Mouse (Mus musculus) heart, embryonic 12.5 days (tissue): ENCODE data around the gene Vps33a. TPM values are rescaled to one million over a fixed set of nuclear protein-coding genes. Genes with fewer than 3 reads are reported as not detected.
"Not testable (repeated sequence)": the region's sequence is repeated elsewhere in the genome, so short reads cannot be mapped to it uniquely, and the experiment has no call there.

Source experiments
- ATAC-seq: fragments of 200-750 bp; cut with Nextera tagmentation; 2 replicates; pipeline ENCODE4 v1.8.0; 2017; ENCODE audit warnings: moderate TSS enrichment, moderate library complexity; ENCODE audit not compliant: insufficient number of reproducible peaks, low FRiP score
- H3K27ac ChIP-seq: fragments of 300-500 bp; sonication (generic); 2 replicates; pipeline ENCODE4 v1.5.1; 2016; ENCODE audit warnings: mild to moderate bottlenecking, moderate library complexity; ENCODE audit not compliant: poor library complexity, severe bottlenecking
- H3K27me3 ChIP-seq: fragments of 300-500 bp; sonication (generic); replicated peaks from 2 replicates; pipeline ENCODE4 v1.6.1; 2016; ENCODE audit warnings: mild to moderate bottlenecking, moderate library complexity
- H3K36me3 ChIP-seq: fragments of 300-500 bp; sonication (generic); 2 replicates; pipeline ENCODE4 v1.6.1; 2016; ENCODE audit warnings: mild to moderate bottlenecking, moderate library complexity
- H3K4me1 ChIP-seq: fragments of 300-500 bp; sonication (generic); replicated peaks from 2 replicates; pipeline ENCODE4 v1.6.1; 2016; ENCODE audit warnings: mild to moderate bottlenecking
- H3K4me2 ChIP-seq: fragments of 300-500 bp; sonication (generic); 2 replicates; pipeline ENCODE4 v1.6.1; 2016; ENCODE audit warnings: mild to moderate bottlenecking, moderate library complexity
- H3K4me3 ChIP-seq: fragments of 300-500 bp; sonication (generic); 2 replicates; pipeline ENCODE4 v1.5.1; 2016; ENCODE audit warnings: mild to moderate bottlenecking
- H3K9ac ChIP-seq: fragments of 300-500 bp; sonication (generic); 2 replicates; pipeline ENCODE4 v1.6.1; 2016; ENCODE audit warnings: mild to moderate bottlenecking, moderate library complexity
- H3K9me3 ChIP-seq: fragments of 300-500 bp; sonication (generic); replicated peaks from 2 replicates; pipeline ENCODE4 v1.6.1; 2016; ENCODE audit warnings: mild to moderate bottlenecking, moderate library complexity
- WGBS: fragments of 180-500 bp; shearing (Covaris S2); methylation state at CpG from one replicate; pipeline ENCODE4 v1.1.7; 2016; 5-methylcytosine and 5-hydroxymethylcytosine counted together
- polyA plus RNA-seq: library from polyadenylated mRNA; unstranded; fragments of >200 nt; fragmentation: Nextera tagmentation; extraction: Ambion mirVana; gene quantifications from 2 replicates; pipeline ENCODE4 v1.2.1, GENCODE M21; 2016

Vps33a gene
- polyA plus RNA-seq, 1 experiment from 2014 or later: 23.4 TPM

DNA sequence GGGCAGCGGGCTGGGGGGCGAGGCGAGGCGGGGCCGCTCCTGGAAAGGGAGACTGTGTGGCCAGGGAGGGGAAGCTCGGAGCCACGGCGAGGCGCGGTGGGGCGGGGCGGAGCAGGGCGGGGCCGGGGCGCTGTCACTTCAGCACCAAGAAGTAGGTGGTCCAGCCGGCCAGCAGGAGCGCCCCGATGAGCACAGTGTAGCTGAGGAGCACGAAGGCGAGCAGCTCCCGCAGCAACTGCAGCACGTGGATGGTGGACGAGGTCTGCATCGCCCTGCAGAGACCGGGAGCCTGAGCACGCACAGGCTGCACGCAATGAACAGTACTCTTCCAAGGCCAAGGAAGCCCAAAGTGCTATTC, 48.5 kb downstream of the Vps33a start:
- peak; percentile 96 for ATAC-seq
- Histone ChIP-seq H3K36me3 (peaks cover 20% of the 10 kb centered on the region), H3K27me3 (no peaks in the 10 kb centered on the region), H3K9ac (no peak overlapping the region), H3K9me3 (no peaks in the 10 kb centered on the region), H3K4me2 (peak overlapping the region; percentile 99), H3K4me3 (peak overlapping the region; percentile 99), H3K27ac (no peak overlapping the region), H3K4me1 (peaks cover 14% of the 10 kb centered on the region)
- under 1% methylated on average over 18 of the region's 27 CpGs for WGBS

DNA sequence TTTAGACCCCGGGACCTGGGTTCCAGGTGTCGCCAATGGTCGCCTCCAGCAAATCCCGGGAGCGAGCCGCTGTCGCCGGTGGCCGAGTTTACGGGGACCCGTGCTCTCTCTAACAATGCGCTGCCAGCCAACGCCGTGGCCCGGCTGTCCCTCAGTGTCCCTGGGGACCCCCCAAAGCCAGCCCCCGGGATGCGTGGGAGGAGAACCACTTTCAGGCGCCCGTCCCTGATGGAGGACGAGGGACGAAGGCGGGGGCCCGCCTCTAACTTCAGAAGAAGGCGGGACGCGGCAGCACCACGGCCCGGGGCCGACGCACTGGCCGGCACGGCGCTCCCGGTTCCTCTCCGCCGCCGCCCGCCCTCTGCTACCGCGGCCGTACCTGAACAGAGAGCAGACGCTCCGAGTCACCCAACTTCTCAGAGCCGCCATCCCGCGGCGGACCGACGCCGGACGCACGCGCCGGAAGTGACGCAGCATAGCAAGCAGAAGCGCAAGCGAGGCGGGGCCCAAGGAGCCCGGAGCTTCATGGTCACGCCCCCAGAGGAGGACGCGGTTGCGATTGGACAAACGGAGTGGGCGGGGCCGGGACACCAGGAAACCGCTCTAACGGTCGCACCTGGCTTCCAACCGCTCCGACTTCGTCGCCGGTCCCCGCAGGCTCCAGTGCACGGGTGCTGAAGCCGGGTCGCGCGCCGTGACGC, 49.0 kb downstream of the Vps33a start, which contains the start of gene Diablo:
Gene Diablo (minus strand): TSS at position 485 of the 701 bp plus-strand sequence.
- H3K4me3 ChIP-seq: peak within 1 kb of the TSS; percentile 99
- ATAC-seq: peak; percentile 99
- peaks cover 20% of the 10 kb centered on the region for H3K36me3 ChIP-seq
- peaks cover 14% of the 10 kb centered on the region for H3K4me1 ChIP-seq
- WGBS: under 1% methylated on average over 81 of the region's 82 CpGs
- peak within 1 kb of the TSS; percentile 99 for H3K4me2 ChIP-seq
- H3K27ac ChIP-seq: peak within 1 kb of the TSS; percentile 41
- H3K9me3 ChIP-seq: no peaks in the 10 kb centered on the region
- H3K27me3 ChIP-seq: no peaks in the 10 kb centered on the region
- H3K9ac ChIP-seq: peak within 1 kb of the TSS; percentile 88

DNA sequence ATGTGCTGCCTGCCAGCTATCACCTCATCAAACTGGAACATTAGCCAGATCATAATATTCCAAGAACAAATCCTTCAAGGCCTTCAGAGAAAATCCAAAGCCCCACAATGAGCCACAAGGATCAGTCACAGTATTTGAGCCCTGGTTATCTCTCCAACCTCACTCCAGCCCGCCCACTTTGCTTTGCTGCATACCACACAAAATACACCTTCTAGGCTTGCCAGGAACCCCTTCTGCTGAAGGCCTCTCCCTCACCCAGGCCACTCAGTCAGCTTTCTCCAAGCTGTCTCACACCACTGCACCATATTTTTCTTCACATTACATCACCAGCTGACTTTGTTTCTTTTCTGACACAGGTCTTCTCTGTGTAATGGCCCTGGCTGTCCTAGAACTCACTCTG, 50.7 kb downstream of the Vps33a start:
- Histone ChIP-seq H3K36me3 (peaks cover 24% of the 10 kb centered on the region), H3K27me3 (no peaks in the 10 kb centered on the region), H3K27ac (no peak overlapping the region), H3K4me2 (no peak overlapping the region), H3K9ac (no peak overlapping the region), H3K4me1 (peaks cover 14% of the 10 kb centered on the region), H3K9me3 (no peaks in the 10 kb centered on the region), H3K4me3 (no peak overlapping the region)
- 71% methylated on average over 1 of the region's 1 CpGs for WGBS
- no peak for ATAC-seq

DNA sequence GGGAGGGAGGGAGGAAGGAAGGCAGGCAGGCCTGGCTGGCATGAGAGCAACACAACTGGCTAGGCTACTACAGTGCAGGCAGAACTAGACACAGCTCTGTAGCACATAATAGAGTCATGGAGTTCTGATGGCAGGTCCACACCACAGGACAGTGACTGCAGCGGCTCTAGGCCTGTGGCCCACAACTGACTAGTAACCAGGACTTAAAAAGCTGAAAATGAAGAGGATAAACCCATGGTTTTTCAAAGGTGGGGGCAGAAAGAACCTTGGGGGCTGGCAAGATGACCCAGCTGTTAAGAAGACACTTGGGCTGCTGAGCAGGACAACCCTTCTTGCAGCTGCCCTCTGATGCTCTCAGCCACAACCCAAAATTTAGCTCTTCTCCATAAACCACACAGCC, 51.2 kb downstream of the Vps33a start:
- peaks cover 29% of the 10 kb centered on the region for H3K36me3 ChIP-seq
- no peak overlapping the region for H3K27ac ChIP-seq
- no peak for ATAC-seq
- no peaks in the 10 kb centered on the region for H3K9me3 ChIP-seq
- H3K4me1 ChIP-seq: peaks cover 14% of the 10 kb centered on the region
- no peak overlapping the region for H3K9ac ChIP-seq
- WGBS: 92% methylated on average over 1 of the region's 1 CpGs
- H3K4me2 ChIP-seq: no peak overlapping the region
- H3K27me3 ChIP-seq: no peaks in the 10 kb centered on the region
- H3K4me3 ChIP-seq: no peak overlapping the region

DNA sequence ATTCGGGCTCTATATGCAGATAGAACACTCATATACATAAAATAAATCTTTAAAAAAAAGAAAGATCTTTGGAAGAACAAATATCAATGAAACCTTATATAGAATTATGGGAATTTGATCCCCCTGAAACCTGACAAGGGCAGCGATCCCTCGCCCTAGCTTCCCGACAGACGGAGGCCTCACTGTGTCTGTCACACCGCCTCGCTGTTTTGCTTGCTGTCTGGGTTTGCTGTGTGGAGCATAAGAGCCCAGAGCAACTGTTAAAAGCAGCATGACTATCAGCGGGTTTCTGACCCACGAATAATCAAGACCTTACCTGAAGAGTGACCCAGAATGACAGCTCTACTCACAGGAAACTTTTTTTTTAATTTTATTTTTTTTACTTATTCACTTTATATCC, 52.2 kb downstream of the Vps33a start:
- 86% methylated on average over 9 of the region's 9 CpGs for WGBS
- no peaks in the 10 kb centered on the region for H3K9me3 ChIP-seq

DNA sequence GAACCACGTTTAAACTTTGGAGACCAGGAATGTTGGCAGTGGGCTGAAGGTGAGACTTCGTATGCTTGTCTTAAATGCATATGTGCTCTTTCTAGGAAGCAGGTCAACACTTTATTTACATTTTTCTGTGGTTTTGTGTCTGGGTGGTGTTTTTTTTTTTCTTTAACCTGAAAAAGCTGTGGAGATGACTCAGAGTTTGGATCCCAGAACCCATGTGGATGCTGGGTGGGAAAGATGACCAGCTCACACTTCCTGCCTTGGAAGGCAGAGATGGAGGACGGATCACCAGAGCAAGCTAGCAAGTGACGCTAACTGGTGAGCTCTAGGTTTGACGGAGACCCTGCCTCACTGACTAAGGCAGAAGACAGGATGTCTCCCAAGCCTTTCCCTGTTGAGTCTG, 58.0 kb downstream of the Vps33a start:
- Histone ChIP-seq H3K4me1 (no peaks in the 10 kb centered on the region), H3K27ac (no peak overlapping the region), H3K4me3 (no peak overlapping the region), H3K36me3 (peaks cover 74% of the 10 kb centered on the region), H3K9me3 (no peaks in the 10 kb centered on the region), H3K27me3 (peaks cover 14% of the 10 kb centered on the region; the same call in 1 of the 2 replicates), H3K9ac (no peak overlapping the region), H3K4me2 (no peak overlapping the region)
- no peak for ATAC-seq
- 80% methylated on average over 5 of the region's 5 CpGs for WGBS

More for the DNA sequence above, 52.2 kb downstream of the Vps33a start:
- Histone ChIP-seq H3K27me3 (no peaks in the 10 kb centered on the region), H3K4me3 (no peak overlapping the region), H3K36me3 (peaks cover 39% of the 10 kb centered on the region), H3K4me1 (peaks cover 14% of the 10 kb centered on the region), H3K4me2 (no peak overlapping the region), H3K27ac (no peak overlapping the region), H3K9ac (no peak overlapping the region)
- no peak for ATAC-seq

DNA sequence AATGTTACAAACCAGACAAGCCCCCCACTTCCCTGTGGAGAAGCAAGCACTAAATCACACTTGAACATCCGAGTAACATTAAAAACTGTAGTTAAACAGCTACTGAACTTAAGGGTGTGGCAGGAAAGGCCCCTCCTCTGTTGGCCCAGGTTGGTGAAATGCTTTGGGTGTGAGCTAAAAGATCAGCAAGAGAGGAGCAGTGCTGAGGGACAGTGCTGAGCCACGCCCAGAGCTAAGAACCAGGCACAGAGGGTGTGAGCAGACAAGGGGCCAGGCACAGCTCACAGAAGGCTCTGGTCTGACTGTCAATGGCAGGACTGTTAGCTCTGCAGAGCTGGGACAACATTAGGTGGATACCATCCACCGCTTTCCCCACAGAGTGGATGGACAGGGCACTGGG, 60.7 kb downstream of the Vps33a start:
- Histone ChIP-seq H3K9ac (no peak overlapping the region), H3K27me3 (peaks cover 38% of the 10 kb centered on the region), H3K4me1 (peaks cover 13% of the 10 kb centered on the region; the same call in 1 of the 2 replicates), H3K4me3 (no peak overlapping the region), H3K27ac (no peak overlapping the region), H3K4me2 (no peak overlapping the region), H3K36me3 (peaks cover 54% of the 10 kb centered on the region), H3K9me3 (no peaks in the 10 kb centered on the region)
- WGBS: 63% methylated on average over 3 of the region's 3 CpGs
- no peak for ATAC-seq

DNA sequence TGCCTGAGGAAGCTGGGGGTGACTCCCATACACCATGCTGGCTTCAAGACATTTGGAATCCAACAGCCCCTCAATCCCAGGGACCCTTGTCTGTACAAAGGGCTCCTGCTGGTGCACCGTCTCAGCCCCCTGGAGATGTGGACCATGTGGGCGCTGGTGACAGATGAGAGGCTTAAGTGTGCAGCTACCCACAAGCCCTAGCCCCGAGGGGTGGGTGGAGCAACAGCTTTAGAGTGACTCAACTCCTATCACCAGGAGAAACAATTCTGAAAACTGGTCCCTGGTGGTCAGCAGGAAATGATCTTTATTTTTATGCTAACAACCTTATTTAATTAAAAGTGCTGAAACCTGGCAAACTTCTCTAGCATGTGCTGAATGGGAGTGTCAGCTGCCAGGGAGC, 61.4 kb downstream of the Vps33a start:
- not testable (repeated sequence) for H3K4me3 ChIP-seq, H3K9me3 ChIP-seq, ATAC-seq, H3K27ac ChIP-seq, H3K9ac ChIP-seq, H3K4me2 ChIP-seq
- peaks cover 45% of the 10 kb centered on the region for H3K27me3 ChIP-seq
- peaks cover 47% of the 10 kb centered on the region for H3K36me3 ChIP-seq
- H3K4me1 ChIP-seq: peaks cover 13% of the 10 kb centered on the region; the same call in 1 of the 2 replicates
- 68% methylated on average over 3 of the region's 3 CpGs for WGBS

DNA sequence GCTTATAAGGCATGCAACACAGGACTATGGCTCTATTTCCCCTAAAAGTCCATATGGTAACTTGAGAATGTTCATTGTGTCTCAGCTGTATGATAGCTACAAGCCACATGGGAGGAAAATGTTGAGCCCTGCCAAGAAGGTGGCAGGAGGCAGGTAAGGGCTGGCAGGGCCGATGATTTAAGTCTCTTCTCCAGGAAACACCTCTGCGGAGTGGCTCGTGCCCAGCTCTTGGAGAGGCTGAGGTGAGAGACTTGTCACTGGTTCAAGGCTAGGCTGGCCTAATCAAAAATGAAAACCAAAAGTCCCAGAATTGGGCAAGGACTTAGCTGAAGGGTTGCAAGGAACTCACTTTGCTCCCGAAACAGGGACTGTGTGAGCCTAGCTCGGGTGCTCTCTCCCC, 62.7 kb downstream of the Vps33a start, which contains the start of gene B3gnt4:
Gene B3gnt4 (plus strand): TSS at position 301 of the 400 bp plus-strand sequence.
- no peak within 1 kb of the TSS for H3K4me3 ChIP-seq
- no peak for ATAC-seq
- H3K9me3 ChIP-seq: no peaks in the 10 kb centered on the region
- no peak within 1 kb of the TSS for H3K4me2 ChIP-seq
- no peak within 1 kb of the TSS for H3K9ac ChIP-seq
- H3K27me3 ChIP-seq: peaks cover 51% of the 10 kb centered on the region
- no peak within 1 kb of the TSS for H3K27ac ChIP-seq
- H3K4me1 ChIP-seq: peaks cover 13% of the 10 kb centered on the region; the same call in 1 of the 2 replicates
- WGBS: 84% methylated on average over 5 of the region's 5 CpGs
- peaks cover 34% of the 10 kb centered on the region for H3K36me3 ChIP-seq

DNA sequence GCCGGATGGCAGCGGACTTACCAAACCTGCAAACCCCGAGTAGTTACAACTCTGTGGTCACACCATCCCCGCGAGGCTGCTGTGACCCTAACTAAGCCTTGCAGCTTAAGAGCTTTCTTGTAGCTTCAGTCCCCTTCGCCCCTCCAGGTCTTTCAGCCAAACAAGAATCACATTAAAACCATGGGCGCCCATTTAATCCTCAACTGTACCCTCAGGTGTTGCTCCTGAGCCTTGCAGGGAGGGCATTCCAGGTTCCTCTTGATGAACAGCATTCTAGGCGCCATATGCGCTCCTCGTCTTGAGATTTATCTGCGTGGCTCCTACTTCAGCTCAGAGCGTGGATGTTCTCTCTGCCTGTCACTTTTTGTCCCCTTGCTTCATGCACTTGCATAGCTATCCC, 63.9 kb downstream of the Vps33a start:
- peak overlapping the region; percentile 88 for H3K4me2 ChIP-seq
- H3K27me3 ChIP-seq: peaks cover 58% of the 10 kb centered on the region
- H3K9me3 ChIP-seq: no peaks in the 10 kb centered on the region
- no peak overlapping the region for H3K27ac ChIP-seq
- 7% methylated on average over 12 of the region's 12 CpGs for WGBS
- peaks cover 28% of the 10 kb centered on the region for H3K36me3 ChIP-seq
- no peak for ATAC-seq
- H3K9ac ChIP-seq: peak overlapping the region; percentile 69
- peaks cover 13% of the 10 kb centered on the region; the same call in 1 of the 2 replicates for H3K4me1 ChIP-seq
- H3K4me3 ChIP-seq: peak overlapping the region; percentile 68

DNA sequence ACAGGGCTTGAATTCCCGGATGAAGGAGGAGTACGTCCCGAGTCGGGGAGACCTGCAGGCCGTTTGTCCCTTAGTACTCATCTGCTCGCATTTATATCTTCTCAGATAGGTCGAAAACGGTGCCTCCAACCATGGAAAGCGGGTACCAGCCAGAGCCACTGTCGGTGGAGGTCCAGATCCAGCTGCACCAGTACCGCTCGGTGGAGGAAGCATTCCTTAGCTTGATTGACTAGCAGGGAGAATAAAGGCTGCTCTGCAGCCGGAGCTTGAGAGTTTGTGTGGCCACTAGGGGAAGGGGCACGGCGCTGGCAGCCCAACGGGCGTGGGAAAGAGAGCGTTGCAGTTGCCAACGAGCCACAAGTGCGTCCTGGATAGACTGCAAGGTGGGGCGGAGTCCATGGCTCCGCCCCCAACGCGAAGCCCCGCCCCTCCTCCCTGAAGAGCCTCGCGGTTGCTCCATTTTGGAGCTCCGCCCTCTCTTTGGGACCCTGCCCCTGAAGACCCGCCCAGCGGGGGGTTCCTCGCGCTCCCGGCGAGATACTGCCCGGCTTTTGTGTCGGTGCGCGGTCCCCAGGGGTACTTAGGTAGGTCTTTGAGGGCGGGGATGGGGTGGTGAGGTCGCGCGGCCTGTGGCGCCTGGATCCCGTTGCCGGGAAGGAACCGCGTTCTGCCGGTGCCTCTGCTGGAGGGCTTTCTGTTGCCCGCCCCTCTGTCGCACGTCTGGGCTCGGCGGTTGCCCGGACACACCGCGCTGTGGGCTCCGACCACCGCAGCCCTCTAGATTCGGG, 64.7 kb downstream of the Vps33a start:
- peaks cover 24% of the 10 kb centered on the region for H3K36me3 ChIP-seq
- peak overlapping the region; percentile 68 for H3K4me3 ChIP-seq
- H3K4me1 ChIP-seq: peaks cover 13% of the 10 kb centered on the region; the same call in 1 of the 2 replicates
- H3K27ac ChIP-seq: no peak overlapping the region
- no peaks in the 10 kb centered on the region for H3K9me3 ChIP-seq
- peak; percentile 90 for ATAC-seq
- H3K9ac ChIP-seq: peak overlapping the region; percentile 69
- under 1% methylated on average over 58 of the region's 59 CpGs for WGBS
- H3K27me3 ChIP-seq: peaks cover 61% of the 10 kb centered on the region
- peak overlapping the region; percentile 88 for H3K4me2 ChIP-seq
